Mouse (Mus musculus) G1E (cell line): Measurements from ENCODE around the gene Pde9a.

ENCODE experiments used
- CTCF ChIP-seq: IDR thresholded peaks from 2 replicates; pipeline ENCODE4 v1.5.1; 2012; ENCODE audit warnings: low read depth, low read length, inconsistent platforms, mixed read lengths
- GATA1 ChIP-seq: IDR thresholded peaks from 2 replicates; pipeline ENCODE4 v1.6.1; 2012; ENCODE audit warnings: borderline replicate concordance, low read length, inconsistent platforms, mixed read lengths
- TAL1 ChIP-seq: conservative IDR thresholded peaks from 2 replicates; pipeline ENCODE4 v1.6.1; 2012; ENCODE audit warnings: low read depth, low read length, inconsistent platforms, mixed read lengths

DNA sequence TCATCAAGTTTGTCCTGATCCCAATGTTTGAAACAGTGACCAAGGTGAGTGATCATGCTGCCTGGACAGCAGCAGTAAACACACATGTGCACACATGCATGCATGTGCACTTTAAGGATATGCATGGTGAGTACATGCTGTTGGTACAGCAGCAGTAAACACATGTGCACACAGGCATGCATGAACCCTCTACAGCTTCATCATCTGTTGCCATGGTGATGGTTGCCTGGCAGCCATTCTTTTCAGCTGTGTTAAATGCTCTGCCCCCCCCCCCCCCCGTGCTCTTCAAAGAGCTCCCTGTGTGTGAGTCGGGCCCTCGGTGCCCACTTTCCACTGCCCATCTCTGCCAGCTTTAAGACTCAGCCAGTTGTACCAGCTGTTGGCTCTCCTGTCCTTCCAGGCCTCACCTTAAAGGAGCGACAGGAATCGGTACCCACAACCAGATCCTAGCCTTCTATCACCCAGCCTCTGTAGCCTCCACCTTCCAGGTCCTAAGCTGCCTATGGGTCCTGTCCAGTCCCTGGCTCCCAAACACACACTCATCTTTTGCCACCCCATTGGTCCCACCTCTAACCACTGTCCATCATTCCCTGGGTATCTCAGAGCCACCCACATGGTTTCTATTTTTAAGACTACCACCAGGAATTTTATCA lies 84.9 kb downstream of the Pde9a start:
- TF ChIP-seq CTCF (no peak), TAL1 (no peak), GATA1 (no peak)
